Mouse (Mus musculus): ENCODE measurements at regions not wholly inside any gene's neighbourhood (a gene's known extent, or its start where the extent isn't known, plus 50 kb on each side); places are given as distances from the start of the nearest gene placed in this dataset.
A peak's percentile ranks its signal among the peaks of the same experiment; 100 is the strongest.

- H3K9ac ChIP-seq (ENCODE audit: control insufficient read depth, low read depth, low read length, poor library complexity, severe bottlenecking), result no peak overlapping the region
These were observed 85.3 kb upstream of the 4933412E24Rik start for GRCm38 (mm10) chr15:60101485-60102280.

GRCm38 (mm10) chr15:60097141-60097540, 80.7 kb upstream of the 4933412E24Rik start:
- no peaks in the 10 kb centered on the region for H3K4me1 ChIP-seq (ENCODE audit: control insufficient read depth in 1 of 2, insufficient read depth in 2 of 2, low read length in 2 of 2)
- TF ChIP-seq POLR2A (IDR thresholded peaks at IDR 0.05; ENCODE audit: control insufficient read depth in 1 of 2, insufficient read depth in 1 of 2, low read depth in 1 of 2, low read length in 2 of 2, poor library complexity in 1 of 2) (no peak), UBTF (IDR thresholded peaks at IDR 0.05; ENCODE audit: borderline replicate concordance, insufficient read depth, low read depth, low read length) (no peak), MXI1 (IDR thresholded peaks at IDR 0.05; ENCODE audit: low read depth, low read length) (no peak), CTCF (IDR thresholded peaks at IDR 0.05 in 2 of 3, conservative IDR thresholded peaks at IDR 0.05 in 1 of 3; ENCODE audit: control insufficient read depth in 1 of 3, insufficient read depth in 1 of 3, low read depth in 2 of 3, low read length in 3 of 3, poor library complexity in 1 of 3, severe bottlenecking in 1 of 3) (peak; percentile 7 to 70 (median 48); a peak in 4 of 6 replicates), TAL1 (IDR thresholded peaks at IDR 0.05; ENCODE audit: low read length) (no peak), SIN3A (IDR thresholded peaks at IDR 0.05; ENCODE audit: low read length) (no peak), CHD1 (IDR thresholded peaks at IDR 0.05; ENCODE audit: low read depth, low read length) (no peak), MAX (IDR thresholded peaks at IDR 0.05; ENCODE audit: low read length) (no peak), USF1 (IDR thresholded peaks at IDR 0.05; ENCODE audit: low read depth, low read length) (no peak), GATA1 (IDR thresholded peaks at IDR 0.05; ENCODE audit: low read depth, low read length) (no peak), SMC3 (IDR thresholded peaks at IDR 0.05; ENCODE audit: low read depth, low read length) (peak; percentile 54), RAD21 (IDR thresholded peaks at IDR 0.05; ENCODE audit: low read depth, low read length) (peak; percentile 45)
- H3K4me3 ChIP-seq (ENCODE audit: control insufficient read depth in 1 of 2, insufficient read depth in 1 of 2, low read depth in 2 of 2, low read length in 2 of 2), result no peak overlapping the region
- peak; percentile 16 for DNase-seq (ENCODE audit: low read depth, low spot score)
- H3K9ac ChIP-seq (ENCODE audit: control insufficient read depth, low read depth, low read length, poor library complexity, severe bottlenecking), result no peak overlapping the region
- no peaks in the 10 kb centered on the region for H3K27me3 ChIP-seq (ENCODE audit: control insufficient read depth in 1 of 2, insufficient read depth in 2 of 2, low read length in 2 of 2)
- H3K9me3 ChIP-seq (replicated peaks; ENCODE audit: insufficient read depth, low read length), result no peaks in the 10 kb centered on the region
- H3K27ac ChIP-seq (ENCODE audit: control insufficient read depth, low read depth, low read length), result no peak overlapping the region
- H3K36me3 ChIP-seq (ENCODE audit: control insufficient read depth in 1 of 2, insufficient read depth in 2 of 2, low read length in 2 of 2), result no peaks in the 10 kb centered on the region
- no peaks in the 10 kb centered on the region for H3K79me2 ChIP-seq (ENCODE audit: control insufficient read depth, insufficient read depth, low read length, poor library complexity)

More at GRCm38 (mm10) chr15:60101485-60102280, 85.3 kb upstream of the 4933412E24Rik start:
- no peaks in the 10 kb centered on the region for H3K4me1 ChIP-seq (ENCODE audit: control insufficient read depth in 1 of 2, insufficient read depth in 2 of 2, low read length in 2 of 2)
- H3K27me3 ChIP-seq (ENCODE audit: control insufficient read depth in 1 of 2, insufficient read depth in 2 of 2, low read length in 2 of 2), result no peaks in the 10 kb centered on the region
- no peaks in the 10 kb centered on the region for H3K36me3 ChIP-seq (ENCODE audit: control insufficient read depth in 1 of 2, insufficient read depth in 2 of 2, low read length in 2 of 2)
- TF ChIP-seq GATA1 (IDR thresholded peaks at IDR 0.05; ENCODE audit: low read depth, low read length), result no peak
- no peak for TF ChIP-seq POLR2A (IDR thresholded peaks at IDR 0.05; ENCODE audit: control insufficient read depth in 1 of 2, insufficient read depth in 1 of 2, low read depth in 1 of 2, low read length in 2 of 2, poor library complexity in 1 of 2)
- TF ChIP-seq POLR2AphosphoS2 (IDR thresholded peaks at IDR 0.05; ENCODE audit: low read length), result no peak
- TF ChIP-seq ZKSCAN1 (IDR thresholded peaks at IDR 0.05; ENCODE audit: low read depth, low read length), result no peak
- no peak for TF ChIP-seq SMC3 (IDR thresholded peaks at IDR 0.05; ENCODE audit: low read depth, low read length)
- TF ChIP-seq MXI1 (IDR thresholded peaks at IDR 0.05; ENCODE audit: low read depth, low read length), result no peak
- TF ChIP-seq ELF1 (IDR thresholded peaks at IDR 0.05; ENCODE audit: low read depth, low read length), result no peak
- TF ChIP-seq USF2 (IDR thresholded peaks at IDR 0.05; ENCODE audit: borderline replicate concordance in 1 of 2, insufficient read depth in 1 of 2, low read depth in 1 of 2, low read length in 2 of 2), result no peak
- no peak for TF ChIP-seq MAX (IDR thresholded peaks at IDR 0.05; ENCODE audit: low read length)
- TF ChIP-seq NELFE (IDR thresholded peaks at IDR 0.05; ENCODE audit: low read depth, low read length), result no peak
- no peak for TF ChIP-seq USF1 (IDR thresholded peaks at IDR 0.05; ENCODE audit: low read depth, low read length)
- no peak for TF ChIP-seq JUND (IDR thresholded peaks at IDR 0.05; ENCODE audit: low read depth, low read length)
- TF ChIP-seq NRF1 (IDR thresholded peaks at IDR 0.05; ENCODE audit: insufficient read depth, low read depth, low read length, poor library complexity, severe bottlenecking), result no peak
- no peak for TF ChIP-seq CHD2 (IDR thresholded peaks at IDR 0.05; ENCODE audit: low read length)
- no peak for TF ChIP-seq EP300 (IDR thresholded peaks at IDR 0.05; ENCODE audit: low read depth in 1 of 2, low read length in 2 of 2)
- no peak for TF ChIP-seq RCOR1 (IDR thresholded peaks at IDR 0.05; ENCODE audit: low read depth, low read length)
- no peak for DNase-seq (ENCODE audit: low read depth, low spot score)
- no peak overlapping the region for H3K4me3 ChIP-seq (ENCODE audit: control insufficient read depth in 1 of 2, insufficient read depth in 1 of 2, low read depth in 2 of 2, low read length in 2 of 2)
- H3K79me2 ChIP-seq (ENCODE audit: control insufficient read depth, insufficient read depth, low read length, poor library complexity), result no peaks in the 10 kb centered on the region
- no peak overlapping the region for H3K27ac ChIP-seq (ENCODE audit: control insufficient read depth, low read depth, low read length)
- H3K9me3 ChIP-seq (replicated peaks; ENCODE audit: insufficient read depth, low read length), result no peaks in the 10 kb centered on the region

Measured in MEL (cell line).